Mouse (Mus musculus) bone marrow, adult 2 months (tissue): ENCODE measurements around the gene Gm14862. TPM values are rescaled to one million over a fixed set of nuclear protein-coding genes. Genes with fewer than 3 reads are reported as not detected.

Source experiments
- H3K27ac ChIP-seq: fragments of 200-500 bp; 2 replicates; pipeline ENCODE4 v1.5.1; 2012; ENCODE audit warnings: low read depth, mild to moderate bottlenecking, control low read depth, inconsistent platforms, low read length; ENCODE audit not compliant: control insufficient read depth, poor library complexity, insufficient read depth
- H3K4me1 ChIP-seq: fragments of 200-500 bp; 2 replicates; pipeline ENCODE4 v1.6.1; 2011; ENCODE audit warnings: low read length; ENCODE audit not compliant: control insufficient read depth, insufficient read depth
- H3K4me3 ChIP-seq: fragments of 200-500 bp; replicated peaks from 2 replicates; pipeline ENCODE3; 2011; ENCODE audit warnings: mild to moderate bottlenecking, low read depth, low read length, control low read depth; ENCODE audit not compliant: control insufficient read depth
- CTCF ChIP-seq: fragments of 200-500 bp; IDR thresholded peaks from 2 replicates; pipeline ENCODE4 v1.5.1; 2011; ENCODE audit warnings: low read length, control low read depth; ENCODE audit not compliant: control insufficient read depth, insufficient read depth
- POLR2A ChIP-seq: fragments of 200-500 bp; IDR thresholded peaks from 2 replicates; pipeline ENCODE4 v1.6.1; 2011; ENCODE audit warnings: low read depth, mild to moderate bottlenecking, control low read depth, low read length, borderline replicate concordance; ENCODE audit not compliant: control insufficient read depth
- WGBS: fragments of 180-500 bp; shearing (Covaris S2); methylation state at CpG from one replicate; pipeline ENCODE4 v1.1.7; 2018; 5-methylcytosine and 5-hydroxymethylcytosine counted together
- polyA plus RNA-seq: library from polyadenylated mRNA; stranded (reverse); fragments of >200 nt; gene quantifications from 2 replicates; pipeline ENCODE4 v1.2.4, GENCODE M21; 2011; ENCODE audit warnings: low replicate concordance; ENCODE audit not compliant: missing spikeins, insufficient read depth, insufficient read length

Gm14862 gene
- polyA plus RNA-seq, 1 experiment: 2.9 TPM

GRCm38 (mm10) chrX:9272460-9273361 lies 16.0 kb upstream of the Gm14862 start, which contains the start of gene Xk:
Gene Xk (plus strand): TSS chrX:9272756.
- Histone ChIP-seq H3K4me1 (no peaks in the 10 kb centered on the region; the same call in 1 of the 2 replicates), H3K4me3 (peak within 1 kb of the TSS; percentile 62), H3K27ac (peak within 1 kb of the TSS; percentile 96)
- 8% methylated on average over 82 of the region's 94 CpGs for WGBS
- TF ChIP-seq CTCF (no peak), POLR2A (peak; percentile 24; the same call in 1 of the 2 replicates)

DNA sequence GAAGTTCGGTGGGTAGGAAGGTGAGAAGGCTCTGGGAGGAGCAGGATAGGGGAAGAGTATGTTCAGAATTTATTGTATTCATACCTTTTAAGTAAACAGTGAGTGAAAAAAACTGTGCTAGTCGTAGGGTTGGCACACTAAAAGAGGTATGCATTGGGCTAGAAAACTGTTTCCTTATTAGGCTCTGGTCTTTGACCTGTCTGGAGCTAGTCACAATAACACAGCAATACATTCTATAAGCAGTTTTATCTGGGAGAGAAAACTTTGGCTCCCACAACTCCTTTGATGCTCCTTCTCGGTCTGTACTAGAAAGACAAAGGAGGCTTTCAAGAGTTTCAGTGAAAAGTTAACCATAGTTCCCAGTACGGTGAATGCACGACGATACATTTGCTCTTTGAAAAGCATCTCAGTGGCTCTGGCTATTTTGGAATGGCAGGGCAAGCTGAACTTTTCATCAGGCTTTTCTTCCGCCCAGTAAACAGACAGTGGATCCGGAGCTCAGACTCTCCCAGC lies 15.3 kb upstream of the Gm14862 start:
- no peak for TF ChIP-seq POLR2A
- TF ChIP-seq CTCF: no peak
- Histone ChIP-seq H3K4me1 (no peaks in the 10 kb centered on the region; the same call in 1 of the 2 replicates), H3K27ac (peak overlapping the region; percentile 41; the same call in 1 of the 2 replicates), H3K4me3 (peak overlapping the region; percentile 62)
- 13% methylated on average over 8 of the region's 8 CpGs for WGBS

GRCm38 (mm10) chrX:9271112-9271511 lies 14.4 kb upstream of the Gm14862 start:
- 64% methylated on average over 3 of the region's 3 CpGs for WGBS
- Histone ChIP-seq H3K27ac (no peak overlapping the region), H3K4me3 (no peak overlapping the region), H3K4me1 (no peaks in the 10 kb centered on the region; the same call in 1 of the 2 replicates)
- no peak for TF ChIP-seq CTCF
- TF ChIP-seq POLR2A: no peak

DNA sequence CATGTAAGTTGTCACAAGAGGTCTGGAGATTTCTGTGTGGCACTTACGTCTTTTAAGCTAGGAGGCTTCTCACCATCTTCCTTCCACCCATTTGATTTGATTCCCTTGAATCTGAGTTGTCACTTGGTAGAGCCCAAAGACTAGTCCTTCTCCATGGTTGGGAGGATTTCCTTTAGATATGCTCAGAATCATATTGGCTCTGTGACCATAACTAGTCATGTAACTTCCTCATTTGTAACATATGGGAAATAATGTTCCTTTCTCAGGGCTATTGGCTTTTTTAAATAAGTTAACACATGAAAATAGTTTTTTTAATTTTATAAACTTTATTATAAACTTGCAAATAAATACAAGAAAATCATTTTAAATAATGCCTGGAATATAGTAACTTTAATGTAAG lies 2.6 kb upstream of the Gm14862 start:
- TF ChIP-seq CTCF: no peak
- no peak for TF ChIP-seq POLR2A
- no peaks in the 10 kb centered on the region for H3K4me1 ChIP-seq
- no peak overlapping the region for H3K4me3 ChIP-seq
- WGBS: 24% methylated on average over 1 of the region's 1 CpGs
- H3K27ac ChIP-seq: no peak overlapping the region

DNA sequence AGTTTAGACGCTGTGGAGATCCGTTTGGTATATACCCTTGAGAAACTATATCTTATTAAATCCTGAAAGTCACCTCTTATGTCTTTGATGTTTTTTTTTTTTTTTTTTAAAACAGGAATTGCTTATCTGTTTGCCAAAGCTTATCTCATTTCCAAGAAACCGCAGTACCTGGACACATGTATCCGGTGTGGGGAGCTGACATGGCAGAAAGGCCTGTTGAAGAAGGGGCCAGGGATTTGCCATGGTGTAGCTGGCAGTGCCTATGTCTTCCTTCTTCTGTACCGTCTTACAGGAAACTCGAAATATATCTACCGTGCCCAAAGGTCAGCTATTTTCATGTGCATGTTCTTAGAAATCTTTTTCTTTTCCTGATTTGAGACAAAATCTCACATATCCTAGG lies 1.1 kb upstream of the Gm14862 start:
- no peaks in the 10 kb centered on the region for H3K4me1 ChIP-seq
- no peak overlapping the region for H3K27ac ChIP-seq
- WGBS: 64% methylated on average over 7 of the region's 7 CpGs
- TF ChIP-seq POLR2A: no peak
- TF ChIP-seq CTCF: no peak
- H3K4me3 ChIP-seq: no peak overlapping the region

- H3K27ac ChIP-seq: no peak overlapping the region
- no peaks in the 10 kb centered on the region for H3K4me1 ChIP-seq
- 90% methylated on average over 3 of the region's 3 CpGs for WGBS
- no peak overlapping the region for H3K4me3 ChIP-seq
- TF ChIP-seq POLR2A (no peak), CTCF (no peak)
Measured at GRCm38 (mm10) chrX:9254901-9255300, 1.8 kb downstream of the Gm14862 start.

- Histone ChIP-seq H3K4me1 (no peaks in the 10 kb centered on the region), H3K4me3 (no peak overlapping the region), H3K27ac (no peak overlapping the region)
- 23% methylated on average over 10 of the region's 10 CpGs for WGBS
- no peak for TF ChIP-seq CTCF
- TF ChIP-seq POLR2A: no peak
Measured at GRCm38 (mm10) chrX:9253990-9254389, 2.7 kb downstream of the Gm14862 start.

DNA sequence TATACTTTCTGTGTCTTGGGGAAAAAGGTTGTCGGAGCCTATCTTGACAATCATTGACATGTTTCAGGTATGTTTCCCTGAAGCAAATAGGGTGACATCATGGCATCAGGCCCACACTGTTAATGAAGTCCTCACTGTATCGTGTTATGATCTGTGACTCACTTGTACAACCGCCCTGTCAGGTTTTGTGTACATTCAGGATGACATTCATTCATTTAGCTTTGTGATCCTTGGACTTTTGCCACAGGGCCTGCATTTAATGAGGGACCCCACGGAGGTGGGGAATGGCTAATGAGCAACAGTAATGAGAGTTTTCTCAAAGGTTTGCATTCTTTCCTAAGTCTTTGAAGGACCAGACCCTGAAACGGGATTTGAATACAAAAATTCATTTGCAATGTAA lies 7.8 kb downstream of the Gm14862 start:
- no peak for TF ChIP-seq CTCF
- no peak for TF ChIP-seq POLR2A
- Histone ChIP-seq H3K4me3 (no peak overlapping the region), H3K27ac (no peak overlapping the region), H3K4me1 (no peaks in the 10 kb centered on the region; the same call in 1 of the 2 replicates)
- WGBS: 74% methylated on average over 5 of the region's 5 CpGs
